Mouse (Mus musculus): Measurements from ENCODE around the gene Gng3.

The Gng3 gene

GRCm38 (mm10) chr19:8850402-8850901 lies 11.5 kb upstream of the Gng3 start, which contains the start of gene Lrrn4cl:
Gene Lrrn4cl (plus strand): TSS chr19:8850768.
- in situ Hi-C loops (cut with MboI, MseI), result loop anchor here (10.0 to 25.0 kb wide), 3 partner anchors 263 to 1534 kb away; partner anchors contain the start of genes Scgb2a2 (in 1 of the 2), Slc22a8 (in 1 of the 2) and Syt7 (in 1 of the 2)

DNA sequence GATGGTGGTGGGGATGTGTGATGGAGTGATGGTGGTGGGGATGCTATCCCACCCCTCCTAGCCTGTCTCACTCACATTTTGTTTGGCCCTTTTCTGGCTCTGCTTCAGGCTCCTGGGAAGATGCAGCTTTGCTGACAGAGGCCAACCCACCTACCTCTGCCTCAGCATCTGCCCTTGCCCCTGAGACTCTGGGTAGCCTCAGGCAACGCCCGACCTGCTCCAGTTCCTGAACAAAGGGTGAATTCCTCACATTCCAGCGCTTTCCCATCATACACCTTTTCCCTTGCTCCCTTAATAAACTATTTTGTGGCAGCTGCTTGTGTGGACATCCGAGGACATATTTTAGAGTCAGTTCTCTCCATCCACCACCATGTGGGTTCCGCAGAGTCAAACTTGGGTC lies 9.4 kb upstream of the Gng3 start:
- in situ Hi-C loops (cut with MboI, MseI), result loop anchor here (5.0 to 25.0 kb wide), 3 partner anchors 249 to 1014 kb away; no protein-coding TSS in a partner anchor

GRCm38 (mm10) chr19:8844371-8845129 lies 5.6 kb upstream of the Gng3 start:
- in situ Hi-C loops (cut with MboI, MseI), result loop anchor here (5.0 to 25.0 kb wide), 3 partner anchors 253 to 1018 kb away; no protein-coding TSS in a partner anchor

GRCm38 (mm10) chr19:8842961-8843360 lies 4.0 kb upstream of the Gng3 start:
- in situ Hi-C loops (cut with MboI, MseI), result loop anchor here in 1 of 2 experiments (25.0 kb wide), 1 partner anchor 1019 kb away; no protein-coding TSS in a partner anchor

GRCm38 (mm10) chr19:8841012-8841411 lies 2.0 kb upstream of the Gng3 start:
- in situ Hi-C loops (cut with MboI, MseI), result loop anchor here in 1 of 2 experiments (25.0 kb wide), 1 partner anchor 1021 kb away; no protein-coding TSS in a partner anchor

- in situ Hi-C loops (cut with MboI, MseI), result loop anchor here in 1 of 2 experiments (5.0 to 25.0 kb wide), 2 partner anchors 32 to 1022 kb away; partner anchors contain the start of gene Ubxn1
These were observed 1.2 kb upstream of the Gng3 start for GRCm38 (mm10) chr19:8839908-8840791.

DNA sequence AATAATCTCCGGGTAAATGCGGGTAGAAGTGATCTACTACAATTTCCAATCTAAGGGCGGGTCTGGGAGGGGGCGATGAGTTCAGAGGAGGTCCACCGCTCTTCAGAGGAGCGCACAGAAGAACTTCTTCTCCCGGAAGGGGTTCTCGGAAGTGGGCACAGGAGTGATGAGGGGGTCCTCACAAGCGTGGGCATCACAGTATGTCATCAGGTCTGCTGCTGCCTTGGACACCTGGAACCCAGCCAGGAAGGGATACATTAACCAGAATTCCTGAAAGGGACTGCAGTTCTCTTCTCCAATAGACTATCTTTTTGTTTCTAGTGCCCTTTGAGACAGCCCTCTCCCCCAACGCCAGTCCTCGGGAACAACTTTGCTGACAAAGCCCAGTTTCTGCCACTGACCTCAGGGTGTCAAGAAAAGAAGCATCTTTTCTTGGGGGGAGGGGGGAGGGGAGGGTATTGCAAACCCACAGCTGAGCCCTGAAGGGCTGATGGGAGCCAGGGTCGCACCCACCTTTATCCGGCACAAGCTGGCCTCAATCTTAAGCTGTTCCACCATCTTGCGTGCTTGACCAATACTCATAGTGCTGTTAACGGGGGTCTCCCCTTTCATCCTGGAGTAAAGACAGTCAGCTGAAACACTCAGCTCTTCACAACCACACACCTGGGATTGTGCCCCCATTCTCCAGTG lies 808 bp downstream of the Gng3 start:
- in situ Hi-C loops (cut with MboI, MseI), result loop anchor here in 1 of 2 experiments (5.0 to 25.0 kb wide), 2 partner anchors 34 to 1024 kb away; partner anchors contain the start of gene Ubxn1

DNA sequence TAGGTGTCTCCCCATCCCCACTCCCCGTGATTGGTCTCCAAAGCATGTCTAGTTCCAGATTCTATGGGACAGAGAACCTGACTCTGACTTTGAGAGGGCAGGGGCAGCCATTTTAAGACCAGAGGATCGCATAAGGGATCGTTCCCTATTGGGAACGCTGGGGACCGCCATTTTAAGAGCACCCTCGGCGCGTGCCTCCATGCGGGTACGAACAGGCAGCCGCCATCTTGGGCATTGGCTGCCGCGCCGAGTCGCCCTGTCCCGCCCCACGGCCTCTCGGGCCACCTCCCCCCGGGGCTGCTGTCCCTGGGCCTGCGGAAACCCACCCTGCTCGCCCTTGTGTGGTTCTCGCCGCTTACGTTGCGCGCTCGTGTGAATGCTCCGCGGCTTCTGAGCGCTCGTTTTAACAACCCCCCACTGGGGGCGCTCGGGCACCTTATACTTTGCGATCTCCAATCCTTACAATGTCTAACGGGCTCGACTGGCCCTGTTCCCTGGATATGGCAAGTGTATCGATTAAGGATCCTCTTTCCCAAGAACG lies 1.7 kb downstream of the Gng3 start, which contains the start of gene Bscl2:
Gene Bscl2, plus strand, starts transcription at position 217 of the 541 bp plus-strand sequence.
- in situ Hi-C loops (cut with MboI, MseI), result loop anchor here in 1 of 2 experiments (5.0 to 25.0 kb wide), 2 partner anchors 35 to 1025 kb away; partner anchors contain the start of gene Ubxn1

GRCm38 (mm10) chr19:8836327-8836726 lies 2.7 kb downstream of the Gng3 start:
- in situ Hi-C loops (cut with MboI, MseI), result loop anchor here in 1 of 2 experiments (5.0 to 25.0 kb wide), 2 partner anchors 36 to 1026 kb away; partner anchors contain the start of gene Ubxn1

- in situ Hi-C loops (cut with MboI, MseI), result loop anchor here in 1 of 2 experiments (25.0 kb wide), 1 partner anchor 1029 kb away; no protein-coding TSS in a partner anchor
These were observed 6.0 kb downstream of the Gng3 start for GRCm38 (mm10) chr19:8832971-8833370.

DNA sequence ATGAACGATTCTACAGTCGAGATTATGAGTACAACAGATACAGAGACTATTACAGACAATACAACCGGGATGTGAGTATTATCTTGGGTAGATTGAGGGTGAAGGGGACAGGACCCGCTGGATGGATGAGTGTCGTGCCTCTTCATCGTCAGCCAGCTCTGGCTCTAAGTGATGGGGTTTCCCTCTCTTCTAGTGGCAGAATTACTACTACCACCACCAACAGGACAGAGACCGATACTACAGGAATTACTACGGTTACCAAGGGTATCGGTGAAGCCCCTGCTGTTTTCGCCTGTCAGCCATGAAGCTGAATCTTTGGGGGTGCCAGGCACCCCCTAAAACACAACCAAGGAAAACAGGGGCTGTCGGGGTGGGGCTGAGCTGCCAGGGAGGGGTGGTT lies 7.7 kb downstream of the Gng3 start:
- in situ Hi-C loops (cut with MboI, MseI), result loop anchor here in 1 of 2 experiments (25.0 kb wide), 1 partner anchor 1031 kb away; no protein-coding TSS in a partner anchor

DNA sequence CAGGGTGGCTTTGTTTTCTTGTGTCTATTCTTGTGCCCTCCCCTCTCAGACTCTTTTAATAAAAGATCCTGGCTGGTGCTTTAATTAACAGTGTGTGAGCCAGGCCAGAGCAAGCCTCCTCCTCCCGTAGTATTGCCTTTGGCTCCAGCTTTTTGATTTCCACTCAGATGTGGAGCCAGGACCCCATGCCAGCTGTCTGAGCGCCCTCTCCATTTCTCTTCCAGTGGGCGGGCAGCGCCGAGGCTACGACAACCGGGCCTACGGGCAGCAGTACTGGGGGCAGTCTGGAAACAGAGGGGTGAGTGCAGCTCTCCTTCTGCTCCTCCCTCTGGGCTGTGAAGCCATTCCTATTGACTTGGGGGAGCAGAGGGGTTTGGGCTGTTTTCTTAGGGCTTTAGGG lies 8.3 kb downstream of the Gng3 start:
- in situ Hi-C loops (cut with MboI, MseI), result loop anchor here in 1 of 2 experiments (25.0 kb wide), 1 partner anchor 1032 kb away; no protein-coding TSS in a partner anchor

DNA sequence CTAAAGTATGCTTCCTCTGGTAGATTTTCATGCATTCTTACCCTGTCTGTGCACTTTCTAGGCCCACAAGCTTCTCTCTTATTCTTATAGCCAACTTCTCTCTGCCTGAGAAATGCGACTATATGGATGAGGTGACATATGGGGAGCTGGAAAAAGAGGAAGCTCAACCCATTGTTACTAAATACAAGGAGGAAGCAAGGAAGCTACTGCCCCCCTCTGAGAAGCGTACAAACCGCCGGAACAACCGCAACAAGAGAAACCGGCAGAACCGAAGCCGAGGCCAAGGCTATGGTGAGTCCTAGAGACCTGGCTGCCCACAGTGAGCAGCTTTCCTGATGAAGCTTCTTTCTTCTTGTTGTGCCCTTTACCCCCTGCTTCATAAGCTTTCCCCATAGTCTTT lies 9.3 kb downstream of the Gng3 start, which contains the start of gene AC129217.1:
Gene AC129217.1, plus strand, starts transcription at position 114 of the 400 bp plus-strand sequence.
- in situ Hi-C loops (cut with MboI, MseI), result loop anchor here in 1 of 2 experiments (25.0 kb wide), 1 partner anchor 1033 kb away; no protein-coding TSS in a partner anchor

- in situ Hi-C loops (cut with MboI, MseI), result loop anchor here in 1 of 2 experiments (5.0 kb wide), 1 partner anchor 75 kb away; the partner anchor contains the start of gene Ganab
These were observed 16.3 kb downstream of the Gng3 start for GRCm38 (mm10) chr19:8822696-8823095.

DNA sequence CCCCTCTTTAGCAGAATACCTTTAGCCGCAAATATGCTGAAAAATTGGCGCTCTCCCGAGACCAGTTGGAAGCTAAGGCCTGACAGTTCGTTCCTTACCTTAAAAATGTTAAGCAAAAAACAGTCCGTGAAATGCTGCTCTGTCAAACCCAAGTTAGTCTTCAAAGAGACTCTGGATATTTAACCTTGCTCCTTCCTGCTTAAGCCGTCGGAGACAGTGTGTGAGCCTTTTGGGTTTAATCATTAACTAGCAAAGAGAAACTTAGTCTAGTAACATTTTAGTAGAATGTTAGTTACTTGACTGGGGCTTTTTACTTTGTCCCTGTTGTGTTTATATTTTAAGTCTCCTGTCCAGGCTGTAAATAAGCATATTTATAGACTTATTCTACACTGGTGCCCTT lies 17.8 kb downstream of the Gng3 start:
- in situ Hi-C loops (cut with MboI, MseI), result loop anchor here in 1 of 2 experiments (5.0 kb wide), 1 partner anchor 76 kb away; the partner anchor contains the start of gene Ganab

DNA sequence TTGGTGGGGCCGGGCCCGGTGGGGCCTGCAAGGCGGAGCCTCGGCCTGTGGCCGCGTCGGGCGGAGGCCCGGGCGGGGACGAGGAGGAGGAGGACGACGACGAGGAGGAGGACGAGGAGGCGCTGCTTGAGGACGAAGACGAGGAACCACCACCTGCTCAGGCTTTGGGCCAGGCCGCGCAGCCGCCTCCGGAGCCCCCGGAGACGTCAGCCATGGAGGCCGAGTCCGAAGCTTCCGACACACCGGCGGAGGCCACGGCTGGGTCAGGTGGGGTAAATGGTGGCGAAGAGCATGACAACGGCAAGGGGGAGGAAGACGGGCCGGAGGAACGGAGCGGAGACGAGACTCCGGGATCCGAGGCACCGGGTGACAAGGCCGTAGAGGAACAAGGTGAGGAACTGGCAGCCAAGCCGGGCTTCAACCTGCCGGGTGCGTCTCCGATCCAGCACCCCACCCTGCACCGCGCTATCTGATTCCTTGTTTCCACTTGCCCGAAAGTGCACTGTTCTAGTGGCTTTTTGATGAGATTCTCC lies 18.5 kb downstream of the Gng3 start:
- in situ Hi-C loops (cut with MboI, MseI), result loop anchor here in 1 of 2 experiments (5.0 kb wide), 1 partner anchor 77 kb away; the partner anchor contains the start of gene Ganab

DNA sequence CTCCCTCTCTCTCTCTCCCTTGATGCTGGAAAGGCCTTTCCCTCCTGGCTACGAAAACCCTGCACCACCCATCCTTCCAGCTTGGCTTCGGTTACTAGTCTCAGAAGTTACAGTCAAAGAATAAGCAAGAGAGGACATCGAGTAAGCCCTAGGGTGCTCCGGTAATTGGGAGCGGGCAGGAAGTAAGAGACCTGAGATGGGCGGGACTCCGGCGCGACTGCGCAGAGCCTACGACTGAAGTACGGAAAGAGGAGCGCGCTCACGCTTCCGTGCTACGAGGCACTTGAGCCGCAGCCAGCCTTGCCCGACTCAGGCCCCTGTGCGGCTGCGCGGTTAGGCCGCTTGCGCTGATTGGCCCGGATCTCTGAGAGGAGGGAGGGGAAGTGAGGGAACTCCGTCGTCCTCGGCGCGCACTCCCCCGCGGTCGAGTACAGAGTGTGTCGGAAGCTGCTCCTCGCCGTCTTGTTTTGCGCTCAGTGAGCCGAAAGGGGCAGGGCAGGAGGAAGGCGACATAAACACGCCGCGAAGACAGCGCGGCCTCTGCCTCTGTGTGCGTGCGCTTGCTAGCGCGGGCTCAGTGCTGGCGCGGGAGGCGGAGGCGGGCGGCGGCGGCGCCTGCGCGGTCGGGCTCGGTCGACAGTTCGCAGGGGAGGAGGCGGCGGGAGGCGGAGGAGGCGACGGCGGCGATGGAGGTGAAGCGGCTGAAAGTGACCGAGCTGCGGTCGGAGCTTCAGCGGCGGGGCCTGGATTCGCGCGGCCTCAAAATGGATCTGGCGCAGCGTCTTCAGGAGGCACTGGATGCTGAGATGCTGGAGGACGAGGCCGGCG lies 19.2 kb downstream of the Gng3 start, which contains the start of gene Hnrnpul2:
Gene Hnrnpul2, plus strand, starts transcription at position 415 of the 828 bp plus-strand sequence.
- in situ Hi-C loops (cut with MboI, MseI), result loop anchor here (5.0 to 10.0 kb wide), 2 partner anchors 77 to 1245 kb away; partner anchors contain the start of gene Ganab (in 2 of the 2)

Data from T-helper 17 cell (primary cell).